Mouse (Mus musculus) thymus, adult 2 months (tissue): ENCODE measurements at regions not wholly inside any gene's neighbourhood (a gene's known extent, or its start where the extent isn't known, plus 50 kb on each side); places are given as distances from the start of the nearest gene placed in this dataset.
"Not testable (repeated sequence)": the region's sequence is repeated elsewhere in the genome, so short reads cannot be mapped to it uniquely, and the experiment has no call there.

Experiments used
- DNase-seq: peaks from one replicate; pipeline ENCODE4 v3.0.0; 2021
- H3K27ac ChIP-seq: fragments of 200-500 bp; 2 replicates; pipeline ENCODE4 v1.5.1; 2012; ENCODE audit warnings: low read length, control low read depth; ENCODE audit not compliant: control insufficient read depth, insufficient read depth
- H3K27me3 ChIP-seq: fragments of 200-500 bp; 2 replicates; pipeline ENCODE4 v1.6.1; 2012; ENCODE audit warnings: mild to moderate bottlenecking, low read length, moderate library complexity, mixed read lengths; ENCODE audit not compliant: control insufficient read depth, insufficient read depth
- H3K36me3 ChIP-seq: fragments of 200-500 bp; 2 replicates; pipeline ENCODE4 v1.6.1; 2012; ENCODE audit warnings: mild to moderate bottlenecking, low read length, moderate library complexity; ENCODE audit not compliant: control insufficient read depth, insufficient read depth
- H3K4me1 ChIP-seq: fragments of 200-500 bp; replicated peaks from 2 replicates; pipeline ENCODE4 v1.6.1; 2012; ENCODE audit warnings: low read length; ENCODE audit not compliant: control insufficient read depth, insufficient read depth
- H3K4me3 ChIP-seq: fragments of 200-500 bp; 2 replicates; pipeline ENCODE4 v1.5.1; 2012; ENCODE audit warnings: mild to moderate bottlenecking, low read length, control low read depth, moderate library complexity; ENCODE audit not compliant: control insufficient read depth, insufficient read depth
- CTCF ChIP-seq: fragments of 200-500 bp; IDR thresholded peaks from 2 replicates; pipeline ENCODE4 v1.5.1; 2012; ENCODE audit warnings: mild to moderate bottlenecking, control low read depth, low read length, moderate library complexity, borderline replicate concordance; ENCODE audit not compliant: control insufficient read depth, poor library complexity, insufficient read depth; ENCODE audit errors: extremely low read depth
- POLR2A ChIP-seq: fragments of 200-500 bp; IDR thresholded peaks from 2 replicates; pipeline ENCODE4 v1.6.1; 2012; ENCODE audit warnings: mild to moderate bottlenecking, low read length, control low read depth, moderate library complexity; ENCODE audit not compliant: control insufficient read depth, poor library complexity, insufficient read depth; ENCODE audit errors: extremely low read depth
- WGBS: fragments of 180-500 bp; shearing (Covaris S2); methylation state at CpG from one replicate; pipeline ENCODE4 v1.1.7; 2018; 5-methylcytosine and 5-hydroxymethylcytosine counted together

GRCm38 (mm10) chr15:25202097-25202496 is 211.5 kb downstream of the Basp1 start:
- H3K4me3 ChIP-seq: no peak overlapping the region
- 86% methylated on average over 3 of the region's 3 CpGs for WGBS
- TF ChIP-seq POLR2A (no peak), CTCF (no peak)

GRCm38 (mm10) chr15:25200249-25200648 is 213.3 kb downstream of the Basp1 start:
- not testable (repeated sequence) for DNase-seq, H3K4me3 ChIP-seq, H3K4me1 ChIP-seq, H3K36me3 ChIP-seq, H3K27me3 ChIP-seq, H3K27ac ChIP-seq
- WGBS: 98% methylated on average over 23 of the region's 23 CpGs

More at GRCm38 (mm10) chr15:25202097-25202496, 211.5 kb downstream of the Basp1 start:
- Histone ChIP-seq H3K36me3 (no peaks in the 10 kb centered on the region), H3K4me1 (no peaks in the 10 kb centered on the region), H3K27me3 (no peaks in the 10 kb centered on the region), H3K27ac (no peak overlapping the region)
- DNase-seq: no peak

- Histone ChIP-seq H3K27me3 (no peaks in the 10 kb centered on the region), H3K4me3 (no peak overlapping the region), H3K36me3 (no peaks in the 10 kb centered on the region), H3K4me1 (no peaks in the 10 kb centered on the region), H3K27ac (no peak overlapping the region)
- no peak for DNase-seq
- 78% methylated on average over 2 of the region's 2 CpGs for WGBS
- TF ChIP-seq POLR2A: no peak
- no peak for TF ChIP-seq CTCF
These were observed 225.7 kb downstream of the Basp1 start for GRCm38 (mm10) chr15:25187881-25188326.

- TF ChIP-seq POLR2A (no peak), CTCF (no peak)
- whole genome bisulfite sequencing: 93% methylated on average over 6 of the region's 6 CpGs
- no peak overlapping the region for H3K4me3 ChIP-seq
- H3K36me3 ChIP-seq: no peaks in the 10 kb centered on the region
- no peak overlapping the region for H3K27ac ChIP-seq
- H3K4me1 ChIP-seq: no peaks in the 10 kb centered on the region
- H3K27me3 ChIP-seq: no peaks in the 10 kb centered on the region
- no peak for DNase-seq
These were observed 240.8 kb downstream of the Basp1 start for GRCm38 (mm10) chr15:25172755-25173154.

GRCm38 (mm10) chr15:25146371-25146770 is 267.2 kb downstream of the Basp1 start:
- Histone ChIP-seq H3K36me3 (no peaks in the 10 kb centered on the region), H3K27me3 (no peaks in the 10 kb centered on the region), H3K4me3 (no peak overlapping the region), H3K4me1 (no peaks in the 10 kb centered on the region), H3K27ac (no peak overlapping the region)
- 96% methylated on average over 1 of the region's 1 CpGs for WGBS
- TF ChIP-seq POLR2A: no peak
- no peak for TF ChIP-seq CTCF
- DNase-seq: no peak

GRCm38 (mm10) chr15:25144228-25144627 is 269.3 kb downstream of the Basp1 start:
- TF ChIP-seq POLR2A (no peak), CTCF (no peak)
- Histone ChIP-seq H3K27me3 (no peaks in the 10 kb centered on the region), H3K36me3 (no peaks in the 10 kb centered on the region), H3K27ac (no peak overlapping the region), H3K4me1 (no peaks in the 10 kb centered on the region), H3K4me3 (no peak overlapping the region)
- peak; percentile 37 for DNase-seq
- 59% methylated on average over 1 of the region's 1 CpGs for WGBS

- Histone ChIP-seq H3K36me3 (no peaks in the 10 kb centered on the region), H3K27me3 (no peaks in the 10 kb centered on the region), H3K4me1 (no peaks in the 10 kb centered on the region), H3K4me3 (no peak overlapping the region), H3K27ac (no peak overlapping the region)
- WGBS: 71% methylated on average over 9 of the region's 9 CpGs
- TF ChIP-seq CTCF (no peak), POLR2A (no peak)
- DNase-seq: no peak
These were observed 273.0 kb downstream of the Basp1 start for GRCm38 (mm10) chr15:25140389-25141181.

- DNase-seq: no peak
- no peaks in the 10 kb centered on the region for H3K4me1 ChIP-seq
- no peaks in the 10 kb centered on the region for H3K27me3 ChIP-seq
- no peaks in the 10 kb centered on the region for H3K36me3 ChIP-seq
- H3K27ac ChIP-seq: no peak overlapping the region
- 80% methylated on average over 3 of the region's 3 CpGs for WGBS
- no peak for TF ChIP-seq CTCF
- no peak for TF ChIP-seq POLR2A
- H3K4me3 ChIP-seq: no peak overlapping the region
These were observed 276.5 kb downstream of the Basp1 start for GRCm38 (mm10) chr15:25137091-25137490.
